Mouse (Mus musculus): Measurements from ENCODE around the gene Timd4. TPM values are rescaled to one million over a fixed set of nuclear protein-coding genes. Genes with fewer than 3 reads are reported as not detected.

Gene Timd4
- not detected in 2 replicates for polyA plus RNA-seq (2012; ENCODE audit: insufficient read depth, insufficient read length, low replicate concordance, missing spikeins)

DNA sequence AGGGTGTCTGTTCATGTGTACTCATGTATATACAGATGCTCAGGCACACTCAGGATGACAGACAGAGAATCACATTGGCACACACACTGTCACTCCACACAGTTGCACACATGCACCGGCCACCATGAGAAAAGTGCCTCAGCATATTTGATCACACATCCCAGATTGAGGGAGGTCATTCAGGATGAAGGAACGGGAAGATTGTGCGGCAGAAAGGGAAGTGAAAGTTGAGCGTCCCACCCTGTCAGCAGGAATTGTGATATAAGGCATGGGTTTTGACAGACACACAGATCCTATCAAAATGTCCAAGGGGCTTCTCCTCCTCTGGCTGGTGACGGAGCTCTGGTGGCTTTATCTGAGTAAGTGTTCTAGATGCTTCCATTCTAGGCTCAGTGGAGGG lies at the start of gene Timd4:
Gene Timd4, plus strand, starts transcription at position 290 of the 400 bp plus-strand sequence.
- TF ChIP-seq POLR2A (IDR thresholded peaks at IDR 0.05; ENCODE audit: insufficient read depth, low read depth, low read length) (no peak), CTCF (IDR thresholded peaks at IDR 0.05; ENCODE audit: insufficient read depth, low read depth, low read length) (no peak)
- Histone ChIP-seq H3K4me3 (ENCODE audit: insufficient read depth, low read depth, low read length) (no peak within 1 kb of the TSS), H3K4me1 (ENCODE audit: control insufficient read depth, insufficient read depth, low read length) (no peaks in the 10 kb centered on the region), H3K27ac (ENCODE audit: insufficient read depth, low read depth, low read length) (no peak within 1 kb of the TSS)
- WGBS: 91% methylated on average over 5 of the region's 5 CpGs

DNA sequence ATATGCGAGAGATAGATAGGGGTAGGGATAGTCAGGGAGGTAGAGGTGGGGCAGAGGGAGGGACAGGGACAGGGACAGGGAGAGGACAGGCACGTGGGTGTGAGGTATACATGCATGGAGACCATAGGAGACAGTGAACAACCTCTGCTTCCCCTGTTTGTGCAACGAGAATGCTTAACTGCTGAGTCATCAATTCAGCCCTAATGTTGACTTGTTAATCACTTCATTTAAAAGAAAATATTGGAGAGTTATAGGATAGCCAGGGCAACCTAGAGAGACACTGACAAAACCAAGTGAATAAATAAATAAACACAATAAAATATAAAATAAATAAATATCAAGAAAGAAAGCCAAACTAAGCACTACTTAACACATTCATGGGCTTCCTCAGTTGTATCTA lies 33.7 kb upstream of the Timd4 start:
- Histone ChIP-seq H3K4me3 (ENCODE audit: insufficient read depth, low read depth, low read length) (no peak overlapping the region), H3K27ac (ENCODE audit: insufficient read depth, low read depth, low read length) (no peak overlapping the region), H3K4me1 (ENCODE audit: control insufficient read depth, insufficient read depth, low read length) (no peaks in the 10 kb centered on the region)
- WGBS: 75% methylated on average over 3 of the region's 3 CpGs
- TF ChIP-seq CTCF (IDR thresholded peaks at IDR 0.05; ENCODE audit: insufficient read depth, low read depth, low read length) (no peak), POLR2A (IDR thresholded peaks at IDR 0.05; ENCODE audit: insufficient read depth, low read depth, low read length) (no peak)

GRCm38 (mm10) chr11:46779811-46780210 lies 30.8 kb upstream of the Timd4 start:
- WGBS: 85% methylated on average over 2 of the region's 2 CpGs
- H3K4me1 ChIP-seq (ENCODE audit: control insufficient read depth, insufficient read depth, low read length): no peaks in the 10 kb centered on the region
- no peak for TF ChIP-seq CTCF (IDR thresholded peaks at IDR 0.05; ENCODE audit: insufficient read depth, low read depth, low read length)
- no peak for TF ChIP-seq POLR2A (IDR thresholded peaks at IDR 0.05; ENCODE audit: insufficient read depth, low read depth, low read length)

DNA sequence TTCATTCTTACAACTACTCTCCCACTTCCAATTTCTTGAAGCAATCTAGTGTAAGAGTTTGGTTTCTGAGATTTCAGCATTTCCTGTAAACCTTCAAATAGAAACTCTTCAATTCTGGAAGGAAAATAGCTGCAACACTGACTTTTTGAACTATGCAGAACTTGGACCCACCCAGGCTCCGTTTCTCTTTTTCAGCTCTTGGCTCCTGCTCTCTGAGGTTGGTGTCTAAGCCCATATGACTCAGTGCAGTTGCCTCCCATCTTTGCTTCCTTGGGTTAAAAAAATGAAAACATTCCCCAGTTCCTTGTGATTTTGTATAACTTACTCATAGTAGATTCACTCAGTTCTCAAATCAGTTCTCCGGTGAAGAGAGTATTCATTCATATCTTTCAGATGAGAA lies 6.2 kb upstream of the Timd4 start:
- TF ChIP-seq CTCF (IDR thresholded peaks at IDR 0.05; ENCODE audit: insufficient read depth, low read depth, low read length) (no peak), POLR2A (IDR thresholded peaks at IDR 0.05; ENCODE audit: insufficient read depth, low read depth, low read length) (no peak)
- Histone ChIP-seq H3K4me3 (ENCODE audit: insufficient read depth, low read depth, low read length) (no peak overlapping the region), H3K27ac (ENCODE audit: insufficient read depth, low read depth, low read length) (no peak overlapping the region), H3K4me1 (ENCODE audit: control insufficient read depth, insufficient read depth, low read length) (no peaks in the 10 kb centered on the region)
- WGBS: 88% methylated on average over 2 of the region's 2 CpGs

More at GRCm38 (mm10) chr11:46779811-46780210, 30.8 kb upstream of the Timd4 start:
- Histone ChIP-seq H3K4me3 (ENCODE audit: insufficient read depth, low read depth, low read length) (no peak overlapping the region), H3K27ac (ENCODE audit: insufficient read depth, low read depth, low read length) (no peak overlapping the region)

GRCm38 (mm10) chr11:46817692-46818091 lies 7.1 kb downstream of the Timd4 start:
- Histone ChIP-seq H3K4me1 (ENCODE audit: control insufficient read depth, insufficient read depth, low read length) (no peaks in the 10 kb centered on the region), H3K27ac (ENCODE audit: insufficient read depth, low read depth, low read length) (no peak overlapping the region), H3K4me3 (ENCODE audit: insufficient read depth, low read depth, low read length) (no peak overlapping the region)
- no peak for TF ChIP-seq POLR2A (IDR thresholded peaks at IDR 0.05; ENCODE audit: insufficient read depth, low read depth, low read length)
- no peak for TF ChIP-seq CTCF (IDR thresholded peaks at IDR 0.05; ENCODE audit: insufficient read depth, low read depth, low read length)
- WGBS: 92% methylated on average over 5 of the region's 5 CpGs

GRCm38 (mm10) chr11:46819930-46820329 lies 9.3 kb downstream of the Timd4 start:
- TF ChIP-seq POLR2A (IDR thresholded peaks at IDR 0.05; ENCODE audit: insufficient read depth, low read depth, low read length) (no peak), CTCF (IDR thresholded peaks at IDR 0.05; ENCODE audit: insufficient read depth, low read depth, low read length) (no peak)
- WGBS: 65% methylated on average over 4 of the region's 4 CpGs
- Histone ChIP-seq H3K27ac (ENCODE audit: insufficient read depth, low read depth, low read length) (no peak overlapping the region), H3K4me1 (ENCODE audit: control insufficient read depth, insufficient read depth, low read length) (no peaks in the 10 kb centered on the region), H3K4me3 (ENCODE audit: insufficient read depth, low read depth, low read length) (no peak overlapping the region)

DNA sequence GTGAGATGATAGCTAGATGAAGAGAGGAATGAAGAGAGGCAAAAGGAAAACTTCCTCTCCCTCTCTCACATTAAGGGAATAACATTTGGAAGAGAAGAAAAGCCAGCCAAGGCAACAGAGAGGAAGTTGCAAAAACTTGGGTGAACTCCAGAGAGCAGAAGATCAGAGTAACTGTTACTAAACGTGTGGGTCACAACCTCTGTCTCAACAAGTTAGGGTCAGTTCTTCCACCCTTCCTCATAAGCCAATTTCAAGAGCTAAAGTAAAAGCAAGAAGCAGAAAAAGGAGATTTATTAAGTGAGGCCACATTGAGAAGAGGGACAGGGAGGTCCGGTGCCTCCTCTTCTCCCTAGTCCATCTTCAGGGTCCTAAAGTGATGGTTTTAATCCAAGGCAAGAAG lies 19.7 kb downstream of the Timd4 start:
- WGBS: 78% methylated on average over 2 of the region's 2 CpGs
- Histone ChIP-seq H3K4me1 (ENCODE audit: control insufficient read depth, insufficient read depth, low read length) (no peaks in the 10 kb centered on the region), H3K27ac (ENCODE audit: insufficient read depth, low read depth, low read length) (no peak overlapping the region), H3K4me3 (ENCODE audit: insufficient read depth, low read depth, low read length) (no peak overlapping the region)
- no peak for TF ChIP-seq POLR2A (IDR thresholded peaks at IDR 0.05; ENCODE audit: insufficient read depth, low read depth, low read length)
- no peak for TF ChIP-seq CTCF (IDR thresholded peaks at IDR 0.05; ENCODE audit: insufficient read depth, low read depth, low read length)

GRCm38 (mm10) chr11:46835080-46835479 lies 24.5 kb downstream of the Timd4 start:
- H3K4me3 ChIP-seq (ENCODE audit: insufficient read depth, low read depth, low read length): no peak overlapping the region
- no peaks in the 10 kb centered on the region for H3K4me1 ChIP-seq (ENCODE audit: control insufficient read depth, insufficient read depth, low read length)
- 88% methylated on average over 1 of the region's 1 CpGs for WGBS
- TF ChIP-seq POLR2A (IDR thresholded peaks at IDR 0.05; ENCODE audit: insufficient read depth, low read depth, low read length): no peak
- no peak for TF ChIP-seq CTCF (IDR thresholded peaks at IDR 0.05; ENCODE audit: insufficient read depth, low read depth, low read length)
- H3K27ac ChIP-seq (ENCODE audit: insufficient read depth, low read depth, low read length): no peak overlapping the region

- no peak for TF ChIP-seq CTCF (IDR thresholded peaks at IDR 0.05; ENCODE audit: insufficient read depth, low read depth, low read length)
- no peak for TF ChIP-seq POLR2A (IDR thresholded peaks at IDR 0.05; ENCODE audit: insufficient read depth, low read depth, low read length)
- H3K4me3 ChIP-seq (ENCODE audit: insufficient read depth, low read depth, low read length): no peak overlapping the region
- H3K27ac ChIP-seq (ENCODE audit: insufficient read depth, low read depth, low read length): no peak overlapping the region
Measured at GRCm38 (mm10) chr11:46842015-46842726, 31.6 kb downstream of the Timd4 start.

More at GRCm38 (mm10) chr11:46842015-46842726, 31.6 kb downstream of the Timd4 start:
- no peaks in the 10 kb centered on the region for H3K4me1 ChIP-seq (ENCODE audit: control insufficient read depth, insufficient read depth, low read length)
- WGBS: 56% methylated on average over 2 of the region's 2 CpGs
